Mouse (Mus musculus) ES-Bruce4 (cell line): Measurements from ENCODE around the gene D6Wsu163e.

ENCODE experiments used
- CTCF ChIP-seq: IDR thresholded peaks from one replicate; pipeline ENCODE4 v1.8.1; 2011; ENCODE audit warnings: low read depth, low read length
- POLR2A ChIP-seq: IDR thresholded peaks from one replicate; pipeline ENCODE4 v1.8.1; 2011; ENCODE audit warnings: low read length; ENCODE audit not compliant: insufficient read depth

DNA sequence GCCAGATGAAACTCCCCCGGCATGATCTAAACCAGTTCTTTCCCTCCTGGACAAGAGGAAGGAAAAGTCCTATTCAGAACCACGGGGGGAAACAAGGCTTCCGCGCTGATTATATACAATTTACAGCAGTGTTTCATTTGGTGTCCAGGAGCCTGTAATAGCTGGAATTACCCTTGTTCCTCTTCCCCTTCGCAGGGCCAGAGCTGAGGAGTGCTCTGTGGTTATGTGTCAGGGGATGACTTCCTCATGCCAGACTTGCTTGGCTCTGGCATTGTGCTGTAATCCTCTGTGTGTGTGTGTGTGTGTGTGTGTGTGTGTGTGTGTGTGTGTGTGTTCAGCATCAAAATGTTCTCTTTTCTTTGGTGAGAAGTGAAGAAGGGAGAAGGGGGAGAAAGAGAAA is 56.6 kb downstream of the D6Wsu163e start:
- TF ChIP-seq CTCF (no peak), POLR2A (no peak)
